Mouse (Mus musculus) bone marrow, adult 2 months (tissue): ENCODE measurements around the gene Terf2. TPM values are rescaled to one million over a fixed set of nuclear protein-coding genes. Genes with fewer than 3 reads are reported as not detected.

Source experiments
- H3K27ac ChIP-seq: fragments of 200-500 bp; 2 replicates; pipeline ENCODE4 v1.5.1; 2012; ENCODE audit warnings: low read depth, mild to moderate bottlenecking, control low read depth, inconsistent platforms, low read length; ENCODE audit not compliant: control insufficient read depth, poor library complexity, insufficient read depth
- H3K4me1 ChIP-seq: fragments of 200-500 bp; 2 replicates; pipeline ENCODE4 v1.6.1; 2011; ENCODE audit warnings: low read length; ENCODE audit not compliant: control insufficient read depth, insufficient read depth
- H3K4me3 ChIP-seq: fragments of 200-500 bp; replicated peaks from 2 replicates; pipeline ENCODE3; 2011; ENCODE audit warnings: mild to moderate bottlenecking, low read depth, low read length, control low read depth; ENCODE audit not compliant: control insufficient read depth
- CTCF ChIP-seq: fragments of 200-500 bp; IDR thresholded peaks from 2 replicates; pipeline ENCODE4 v1.5.1; 2011; ENCODE audit warnings: low read length, control low read depth; ENCODE audit not compliant: control insufficient read depth, insufficient read depth
- POLR2A ChIP-seq: fragments of 200-500 bp; IDR thresholded peaks from 2 replicates; pipeline ENCODE4 v1.6.1; 2011; ENCODE audit warnings: low read depth, mild to moderate bottlenecking, control low read depth, low read length, borderline replicate concordance; ENCODE audit not compliant: control insufficient read depth
- WGBS: fragments of 180-500 bp; shearing (Covaris S2); methylation state at CpG from one replicate; pipeline ENCODE4 v1.1.7; 2018; 5-methylcytosine and 5-hydroxymethylcytosine counted together
- polyA plus RNA-seq: library from polyadenylated mRNA; stranded (reverse); fragments of >200 nt; gene quantifications from 2 replicates; pipeline ENCODE4 v1.2.4, GENCODE M21; 2011; ENCODE audit warnings: low replicate concordance; ENCODE audit not compliant: missing spikeins, insufficient read depth, insufficient read length

The Terf2 gene
- polyA plus RNA-seq, 1 experiment = 24.7 TPM

DNA sequence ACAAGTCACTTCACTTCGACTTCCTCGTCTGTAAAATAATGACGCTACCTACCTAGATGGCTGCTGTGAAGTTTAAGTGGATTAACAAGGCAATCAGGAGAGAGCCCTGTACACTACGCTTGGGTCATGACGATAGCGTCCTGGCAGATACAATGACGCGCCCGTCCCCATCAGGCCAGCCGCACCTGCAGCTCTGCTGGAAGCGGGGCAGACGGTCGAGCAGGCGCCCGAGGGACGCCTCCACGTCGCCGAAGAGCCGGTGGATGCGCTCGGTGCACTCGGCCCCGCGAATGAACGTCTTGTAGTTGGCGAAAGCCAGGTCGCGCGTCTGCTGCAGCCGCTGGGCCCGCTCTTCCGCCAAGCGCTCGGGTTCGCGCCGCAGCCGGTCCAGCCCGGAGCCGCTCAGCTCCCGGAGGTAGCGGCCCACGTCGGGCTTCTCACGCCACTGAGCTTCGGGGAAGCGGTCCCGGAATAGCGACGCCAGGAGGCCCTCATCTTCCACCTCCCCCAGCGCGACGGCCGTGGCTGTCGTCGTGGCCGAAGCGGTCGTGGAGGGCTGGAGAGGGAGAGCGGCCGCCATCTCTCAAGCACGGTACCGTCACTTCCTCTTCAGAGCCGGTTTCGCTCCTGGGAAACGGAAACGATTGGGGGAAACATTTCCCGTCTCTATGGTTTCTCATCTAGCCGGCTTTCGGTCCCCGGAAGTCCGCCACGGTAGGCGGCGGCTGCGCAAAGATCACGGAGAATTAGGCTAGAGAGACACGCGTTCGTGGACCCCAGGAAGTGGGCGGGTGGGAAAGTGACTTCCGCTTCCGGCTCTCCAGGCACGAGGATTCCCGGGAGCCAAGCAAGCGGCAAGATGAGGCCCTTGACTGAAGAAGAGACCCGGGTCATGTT is 40.0 kb downstream of the Terf2 start, which contains the start of the genes Cog8 and Nip7:
Cog8 (minus strand) TSS at position 614 of the 897 bp plus-strand sequence.
Nip7 (plus strand) TSS at position 802 of the 897 bp plus-strand sequence.
- H3K4me1 ChIP-seq = peaks cover 1% of the 10 kb centered on the region; the same call in 1 of the 2 replicates
- under 1% methylated on average over 88 of the region's 88 CpGs for WGBS
- TF ChIP-seq CTCF = no peak
- peak; percentile 83 for TF ChIP-seq POLR2A
- H3K4me3 ChIP-seq = peak within 1 kb of the TSS; percentile 97
- peak within 1 kb of the TSS; percentile 93 for H3K27ac ChIP-seq

GRCm38 (mm10) chr8:107052046-107052445 is 44.3 kb downstream of the Terf2 start:
- no peak overlapping the region for H3K4me3 ChIP-seq
- WGBS = 88% methylated on average over 8 of the region's 8 CpGs
- TF ChIP-seq CTCF (no peak), POLR2A (no peak)
- no peaks in the 10 kb centered on the region for H3K4me1 ChIP-seq
- H3K27ac ChIP-seq = no peak overlapping the region

GRCm38 (mm10) chr8:107049480-107049879 is 46.9 kb downstream of the Terf2 start:
- Histone ChIP-seq H3K4me1 (no peaks in the 10 kb centered on the region), H3K27ac (no peak overlapping the region), H3K4me3 (no peak overlapping the region)
- WGBS = 81% methylated on average over 4 of the region's 4 CpGs
- TF ChIP-seq CTCF (no peak), POLR2A (no peak)

DNA sequence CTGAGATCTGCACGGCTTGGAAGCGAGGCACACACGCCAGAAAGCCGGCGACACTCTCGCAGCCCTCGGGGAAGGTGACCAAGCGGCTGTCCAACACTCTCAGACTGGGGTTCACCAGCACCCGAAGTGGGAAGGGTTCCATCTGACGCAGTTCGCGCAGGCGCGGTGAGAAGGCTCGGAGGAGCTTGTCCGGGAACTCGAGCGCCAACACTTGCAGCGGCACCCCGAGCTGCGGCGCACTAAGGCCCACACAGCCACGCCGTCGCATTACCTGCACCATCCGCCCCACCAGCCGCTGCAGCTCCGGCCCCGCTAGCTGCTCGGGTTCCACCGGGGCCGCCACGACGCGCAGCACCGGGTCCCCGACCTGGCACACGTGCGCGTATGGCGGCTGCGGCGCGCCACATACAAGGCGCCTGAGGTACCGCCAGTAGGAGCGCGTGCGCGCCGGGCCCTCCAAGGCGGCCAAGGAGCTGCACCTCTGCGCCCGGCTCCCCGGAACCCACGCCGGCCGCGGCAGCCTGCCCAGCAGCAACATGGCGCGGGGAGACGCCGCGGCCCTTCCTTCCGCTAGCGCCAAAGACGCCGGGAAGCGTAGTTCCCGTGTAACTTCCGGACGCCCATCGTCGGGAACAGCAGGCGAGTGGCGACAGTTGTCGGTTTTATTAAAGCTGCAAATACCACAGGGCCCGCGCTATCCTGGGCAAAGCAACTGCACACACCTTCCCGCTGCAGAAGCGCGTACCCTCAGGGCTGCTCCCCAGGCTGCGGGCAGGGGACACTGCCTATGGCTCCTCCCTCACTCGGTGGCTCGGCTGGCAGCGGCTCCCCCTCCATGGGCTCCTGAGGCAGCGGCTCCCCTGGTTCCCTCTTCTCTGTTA is 48.0 kb downstream of the Terf2 start, which contains the start of gene Pdf:
Pdf (minus strand) TSS at position 554 of the 881 bp plus-strand sequence.
- H3K27ac ChIP-seq = peak within 1 kb of the TSS; percentile 86
- under 1% methylated on average over 87 of the region's 87 CpGs for WGBS
- TF ChIP-seq CTCF (no peak), POLR2A (peak; percentile 80; the same call in 1 of the 2 replicates)
- no peaks in the 10 kb centered on the region for H3K4me1 ChIP-seq
- peak within 1 kb of the TSS; percentile 84 for H3K4me3 ChIP-seq

GRCm38 (mm10) chr8:107046976-107047375 is 49.4 kb downstream of the Terf2 start:
- H3K4me1 ChIP-seq = no peaks in the 10 kb centered on the region
- 65% methylated on average over 5 of the region's 5 CpGs for WGBS
- TF ChIP-seq POLR2A = no peak
- TF ChIP-seq CTCF = no peak
- H3K27ac ChIP-seq = no peak overlapping the region
- no peak overlapping the region for H3K4me3 ChIP-seq

DNA sequence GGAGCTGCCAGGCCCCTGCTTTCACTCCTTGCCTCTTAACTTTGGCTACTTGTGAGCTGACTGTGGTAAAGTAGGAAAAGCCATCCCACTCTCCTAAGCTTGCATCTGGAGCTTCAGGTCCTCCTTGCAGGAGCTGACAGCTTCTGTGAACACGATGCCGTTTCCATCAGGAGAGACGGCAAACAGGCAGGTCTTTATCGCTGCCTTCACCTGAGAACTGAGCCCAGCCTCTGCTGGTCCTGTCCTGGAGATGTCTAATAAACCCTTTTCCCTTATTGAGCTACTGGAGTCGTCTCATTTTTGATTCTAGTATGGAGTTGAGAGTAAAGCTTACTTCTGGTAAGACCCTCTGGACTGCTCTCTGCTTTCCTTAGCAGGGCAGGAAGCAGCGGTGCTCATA is 50.9 kb downstream of the Terf2 start:
- TF ChIP-seq POLR2A (no peak), CTCF (no peak)
- Histone ChIP-seq H3K27ac (no peak overlapping the region), H3K4me3 (no peak overlapping the region), H3K4me1 (no peaks in the 10 kb centered on the region)
- WGBS = 80% methylated on average over 6 of the region's 6 CpGs

- WGBS = 41% methylated on average over 7 of the region's 7 CpGs
- Histone ChIP-seq H3K4me1 (no peaks in the 10 kb centered on the region), H3K4me3 (no peak overlapping the region), H3K27ac (no peak overlapping the region)
- TF ChIP-seq POLR2A (no peak), CTCF (no peak)
Measured at GRCm38 (mm10) chr8:107040632-107041031, 55.7 kb downstream of the Terf2 start.

DNA sequence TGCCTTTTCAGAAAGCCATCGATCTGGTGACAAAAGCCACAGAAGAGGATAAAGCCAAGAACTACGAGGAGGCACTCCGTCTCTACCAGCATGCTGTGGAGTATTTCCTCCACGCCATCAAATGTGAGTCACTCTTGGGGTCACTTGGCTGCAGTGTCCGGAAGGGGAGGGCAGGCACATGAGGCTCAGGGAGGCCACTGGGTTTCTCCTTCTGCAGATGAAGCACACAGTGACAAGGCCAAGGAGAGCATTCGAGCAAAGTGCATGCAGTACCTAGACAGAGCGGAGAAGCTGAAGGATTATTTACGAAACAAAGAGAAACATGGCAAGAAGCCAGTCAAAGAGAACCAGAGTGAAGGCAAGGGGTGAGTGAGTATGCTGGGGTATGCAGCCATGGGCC is 59.7 kb downstream of the Terf2 start:
- TF ChIP-seq CTCF = no peak
- TF ChIP-seq POLR2A = no peak
- H3K4me1 ChIP-seq = peaks cover 2% of the 10 kb centered on the region; the same call in 1 of the 2 replicates
- no peak overlapping the region for H3K4me3 ChIP-seq
- H3K27ac ChIP-seq = no peak overlapping the region
- WGBS = 88% methylated on average over 8 of the region's 8 CpGs
